Mouse (Mus musculus) spleen, postnatal 10 days (tissue): ENCODE data around the gene Ctsk.
A peak's percentile ranks its signal among the peaks of the same experiment; 100 is the strongest.

Experiments used
- DNase-seq, 2 experiments: peaks; one replicate each; pipeline ENCODE4 v3.0.0; 2021 to 2022; ENCODE audit warnings: low spot score in 2 of 2

Ctsk gene

GRCm38 (mm10) chr3:95499024-95499423, at the start of gene Ctsk:
TSS of gene Ctsk (plus strand) at chr3:95499256.
- DNase-seq: no peak

DNA sequence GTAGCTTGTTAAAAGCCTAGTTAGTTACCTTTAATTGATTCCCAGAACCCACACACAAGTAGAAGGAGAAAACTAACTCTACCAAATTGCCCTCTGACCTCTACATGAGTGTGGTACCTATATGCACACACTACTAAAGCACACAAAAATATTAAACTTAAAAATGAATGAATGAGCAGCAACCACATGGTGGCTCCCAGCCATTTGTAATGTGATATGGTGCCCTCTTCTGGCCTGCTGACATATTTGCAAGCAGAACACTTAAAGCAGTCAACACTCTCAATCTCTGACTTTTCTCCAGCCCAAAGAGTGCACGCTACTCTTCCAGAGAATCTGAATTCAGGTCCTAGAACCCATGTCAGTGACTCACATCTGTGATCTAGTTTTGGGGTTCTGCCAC, 48.6 kb upstream of the Ctsk start:
- DNase-seq: peak; percentile 32 to 66

GRCm38 (mm10) chr3:95450915-95451314, 48.1 kb upstream of the Ctsk start:
- no peak for DNase-seq

GRCm38 (mm10) chr3:95456367-95456766, 42.7 kb upstream of the Ctsk start:
- DNase-seq: no peak

DNA sequence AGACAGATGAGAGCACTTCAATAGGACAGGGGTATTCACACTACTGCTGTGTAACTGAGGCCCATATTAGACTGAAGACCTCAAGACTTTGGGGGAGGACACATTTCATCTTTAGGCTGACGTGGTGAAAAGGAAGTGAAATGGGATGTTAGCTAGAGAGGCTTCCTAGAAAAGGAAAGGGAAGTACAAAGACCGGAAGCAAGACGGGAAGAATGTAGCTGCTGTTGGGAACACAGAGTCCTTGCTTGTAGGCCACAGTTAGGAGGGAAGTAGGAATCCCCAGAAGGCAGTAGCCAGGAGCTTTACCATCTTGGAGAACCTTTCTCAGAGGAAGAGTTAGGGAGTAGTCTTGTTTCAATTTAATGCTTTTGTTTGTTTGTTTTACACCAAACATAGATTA, 41.3 kb upstream of the Ctsk start:
- no peak for DNase-seq

DNA sequence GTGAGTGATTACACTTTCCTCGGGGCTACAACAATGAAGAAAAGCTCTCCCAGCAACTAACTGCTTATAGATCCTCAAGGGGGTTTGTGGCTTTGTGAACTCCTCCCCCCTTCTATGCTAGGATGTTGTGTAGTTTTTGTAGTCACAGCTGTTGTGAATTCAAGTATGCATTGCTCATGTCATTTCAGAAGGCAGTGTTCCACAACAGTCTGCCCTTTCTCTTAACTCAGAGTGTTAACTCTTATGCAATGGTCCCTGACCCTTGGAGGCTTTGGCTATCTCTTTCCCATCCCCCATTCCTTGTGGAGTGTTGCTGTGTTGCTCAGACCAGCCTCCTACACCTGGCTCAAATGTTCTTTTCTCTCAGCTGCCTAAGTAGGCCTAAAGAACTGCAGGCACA, 39.7 kb upstream of the Ctsk start:
- DNase-seq: no peak

DNA sequence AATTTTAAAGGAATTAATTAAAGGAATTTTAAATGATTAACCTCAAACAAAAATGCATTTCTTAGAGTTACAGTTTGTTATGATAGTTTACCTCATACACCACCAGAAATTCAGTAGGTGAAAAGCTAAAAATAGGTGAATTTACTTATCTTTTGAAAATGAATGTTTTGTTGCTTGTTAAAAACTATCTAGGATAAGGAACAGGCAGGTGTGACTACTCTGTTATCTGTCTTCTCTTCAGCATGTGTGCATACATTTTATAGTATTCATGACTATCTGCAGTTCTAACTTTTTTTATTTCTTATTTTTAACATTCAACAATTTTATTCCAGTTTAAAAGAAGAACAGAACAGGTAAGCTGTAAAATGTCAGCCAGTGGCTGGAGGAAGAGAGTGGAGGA, 35.2 kb upstream of the Ctsk start:
- no peak for DNase-seq

GRCm38 (mm10) chr3:95478966-95479365, 20.1 kb upstream of the Ctsk start:
- no peak for DNase-seq

DNA sequence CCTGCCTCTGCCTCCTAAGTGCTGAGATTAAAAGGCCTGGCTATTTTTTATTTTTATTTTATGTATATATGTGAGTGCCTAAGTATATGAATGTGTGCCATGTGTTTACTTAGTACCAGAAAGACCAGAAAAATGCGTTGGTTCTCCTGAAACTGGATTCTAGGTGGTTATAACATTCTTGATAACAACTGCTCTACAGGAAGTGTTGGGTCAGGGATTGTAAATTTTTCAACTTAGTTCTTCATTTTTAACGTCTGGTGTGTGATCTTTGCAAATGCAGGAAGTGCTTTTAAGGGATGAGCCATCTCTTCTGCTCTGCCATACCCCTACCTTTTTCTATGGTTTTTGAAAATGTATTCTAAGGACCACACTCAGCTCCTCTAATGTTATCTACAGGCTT, 12.6 kb upstream of the Ctsk start:
- no peak for DNase-seq

- DNase-seq: no peak
These were observed 10.4 kb upstream of the Ctsk start for GRCm38 (mm10) chr3:95488679-95489078.

DNA sequence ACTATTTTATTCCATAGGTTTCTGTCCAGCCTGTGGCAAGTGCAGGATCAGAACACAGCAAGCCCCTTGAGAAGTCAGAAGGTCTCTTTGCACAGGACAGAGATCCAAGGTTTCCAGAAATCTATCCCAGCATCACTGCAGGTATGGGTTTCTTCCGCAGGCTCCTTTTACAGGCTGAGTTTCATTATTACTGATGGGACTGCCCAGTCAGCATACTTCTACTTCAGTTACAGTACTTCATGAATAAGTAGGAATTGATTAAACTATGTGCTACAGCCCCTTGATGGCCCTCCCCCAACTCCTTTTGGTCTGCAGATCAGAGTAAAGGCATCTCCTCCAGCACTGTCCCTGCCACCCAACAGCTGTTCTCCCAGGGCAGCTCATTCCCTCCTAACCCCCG, 8.8 kb upstream of the Ctsk start:
- no peak for DNase-seq

DNA sequence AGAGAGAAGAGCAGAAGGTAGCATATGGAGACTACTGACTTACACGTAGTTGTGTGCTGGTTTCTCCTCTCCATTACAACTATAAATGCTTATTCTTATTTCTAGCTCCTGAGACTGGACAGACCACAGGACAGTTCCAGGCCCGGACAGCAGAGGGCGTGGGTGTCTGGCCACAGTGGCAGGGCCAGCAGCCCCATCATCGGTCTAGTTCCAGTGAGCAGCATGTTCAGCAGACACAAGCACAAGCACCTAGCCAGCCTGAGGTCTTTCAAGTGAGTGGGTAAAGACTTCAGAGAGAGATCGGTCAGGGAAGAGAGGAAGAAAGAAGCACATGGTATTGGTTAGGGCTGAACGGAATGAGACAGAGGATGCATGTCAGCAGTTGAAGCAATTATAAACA, 4.7 kb upstream of the Ctsk start:
- peak; percentile 76 to 86 for DNase-seq

- DNase-seq: no peak
These were observed 827 bp upstream of the Ctsk start for GRCm38 (mm10) chr3:95498229-95498628.

- no peak for DNase-seq
These were observed 562 bp downstream of the Ctsk start for GRCm38 (mm10) chr3:95499496-95500140.

DNA sequence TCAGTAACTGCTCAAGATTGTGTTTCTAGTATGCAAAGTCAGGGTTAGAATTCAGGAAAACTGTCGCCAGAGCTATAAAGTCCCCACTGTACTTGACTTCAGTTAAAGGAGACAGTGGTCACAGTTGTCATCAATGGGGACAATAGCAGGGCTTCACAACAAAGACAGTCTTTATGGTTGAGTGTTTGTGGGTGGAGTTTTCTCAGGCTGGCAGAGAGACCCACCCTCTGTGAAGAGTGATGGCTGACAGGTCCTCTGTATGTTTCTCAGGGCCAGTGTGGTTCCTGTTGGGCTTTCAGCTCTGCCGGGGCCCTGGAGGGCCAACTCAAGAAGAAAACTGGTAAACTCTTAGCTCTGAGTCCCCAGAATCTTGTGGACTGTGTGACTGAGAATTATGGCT, 3.3 kb downstream of the Ctsk start:
- no peak for DNase-seq

DNA sequence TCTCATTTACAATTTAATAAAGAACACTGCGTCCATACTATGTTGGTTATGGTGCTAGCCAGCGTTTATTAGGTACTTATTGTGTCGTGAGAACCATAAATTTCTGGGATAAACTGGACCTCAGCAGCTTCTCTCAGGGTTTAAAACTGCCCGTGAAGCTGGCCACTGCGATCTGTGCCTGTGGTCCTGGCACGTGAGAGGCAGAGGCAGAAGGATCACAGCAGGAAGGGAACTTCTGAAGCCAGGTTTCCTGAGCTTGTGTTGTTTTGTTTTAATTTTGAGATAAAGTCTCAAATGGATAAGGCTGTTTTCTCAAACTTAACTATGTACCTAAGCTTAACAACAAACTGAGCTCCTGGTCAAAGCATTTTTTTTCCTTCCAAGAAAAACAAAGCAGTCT, 10.3 kb downstream of the Ctsk start:
- no peak for DNase-seq

- peak in 1 of 2 experiments; percentile 40 for DNase-seq
These were observed 12.6 kb downstream of the Ctsk start for GRCm38 (mm10) chr3:95511611-95512180.

GRCm38 (mm10) chr3:95516614-95517041, 17.6 kb downstream of the Ctsk start:
- DNase-seq: peak; percentile 59 to 61

DNA sequence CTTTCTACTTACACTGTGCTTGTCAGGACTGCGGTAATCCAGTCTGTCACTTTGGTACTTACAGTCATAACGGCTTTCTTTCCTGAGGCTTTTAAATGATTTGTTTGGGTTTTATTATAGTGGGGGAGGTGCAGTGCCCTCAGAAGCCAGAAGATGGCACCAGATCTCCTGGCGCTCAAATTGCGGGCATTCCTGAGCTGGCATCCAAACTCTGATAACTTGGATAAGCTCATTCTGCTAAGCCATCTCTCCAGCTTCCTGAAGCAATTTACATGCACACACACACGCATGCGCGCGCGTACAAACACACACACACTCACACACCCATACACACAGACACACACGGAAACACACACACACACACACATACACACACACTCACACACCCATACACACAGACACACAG, 18.4 kb downstream of the Ctsk start:
- peak; percentile 82 to 85 for DNase-seq

DNA sequence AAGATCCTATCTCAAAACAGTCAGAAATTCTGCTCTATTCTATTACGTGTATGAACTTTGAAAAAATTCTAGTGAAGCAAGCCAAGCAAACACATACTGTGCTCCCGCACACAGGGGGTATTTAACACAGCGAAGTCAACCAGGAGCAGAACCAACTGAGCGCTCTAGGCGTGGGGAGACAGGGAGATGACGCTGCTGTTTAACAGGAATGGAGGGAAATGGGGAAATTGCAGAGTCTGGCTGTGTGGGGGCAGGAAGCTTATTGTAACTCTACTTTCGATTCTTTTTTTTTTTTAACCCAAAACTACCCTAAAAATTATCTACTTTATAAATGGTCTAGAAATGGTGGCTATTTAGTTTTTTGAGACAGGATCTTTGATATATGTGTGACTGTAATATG, 19.8 kb downstream of the Ctsk start:
- DNase-seq: peak in 1 of 2 experiments; percentile 50

DNA sequence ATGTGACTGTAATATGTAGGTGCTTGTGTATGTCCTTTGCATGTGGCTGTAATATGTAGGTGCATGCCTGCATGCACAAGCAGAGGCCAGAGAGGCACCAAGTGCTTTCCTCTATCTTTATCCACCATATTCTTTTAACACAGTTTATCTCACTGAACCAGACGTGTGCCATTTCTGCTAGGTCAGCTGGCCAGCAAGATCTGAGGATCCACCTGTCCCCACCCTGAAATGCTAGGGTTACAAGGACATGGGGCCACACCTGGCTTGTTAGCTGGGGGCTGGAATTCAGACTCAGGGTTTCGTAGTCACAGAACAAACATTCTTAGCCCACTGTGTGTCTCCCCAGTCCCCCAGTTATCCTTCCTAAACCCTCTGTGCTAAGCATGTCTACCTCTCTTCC, 20.3 kb downstream of the Ctsk start:
- DNase-seq: peak; percentile 65 to 72

DNA sequence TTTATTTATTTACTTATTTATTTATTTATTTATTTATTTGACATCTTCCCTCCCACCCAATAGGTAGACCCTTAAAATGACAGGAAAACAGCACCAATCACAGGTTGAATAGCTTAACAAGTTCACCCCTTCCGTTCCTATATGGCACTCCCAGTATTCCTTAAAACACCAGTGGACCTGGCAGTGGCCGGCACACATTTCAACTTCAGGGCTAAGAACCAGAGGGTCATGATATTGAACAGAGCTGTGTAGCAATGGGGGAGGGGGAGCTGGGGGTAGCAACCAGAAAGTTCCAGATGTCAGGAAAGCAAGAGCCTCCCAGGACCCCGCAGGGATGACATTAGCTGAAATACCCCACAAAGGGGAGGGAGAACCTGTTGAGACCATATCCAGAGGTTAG, 21.0 kb downstream of the Ctsk start:
- DNase-seq: no peak

DNA sequence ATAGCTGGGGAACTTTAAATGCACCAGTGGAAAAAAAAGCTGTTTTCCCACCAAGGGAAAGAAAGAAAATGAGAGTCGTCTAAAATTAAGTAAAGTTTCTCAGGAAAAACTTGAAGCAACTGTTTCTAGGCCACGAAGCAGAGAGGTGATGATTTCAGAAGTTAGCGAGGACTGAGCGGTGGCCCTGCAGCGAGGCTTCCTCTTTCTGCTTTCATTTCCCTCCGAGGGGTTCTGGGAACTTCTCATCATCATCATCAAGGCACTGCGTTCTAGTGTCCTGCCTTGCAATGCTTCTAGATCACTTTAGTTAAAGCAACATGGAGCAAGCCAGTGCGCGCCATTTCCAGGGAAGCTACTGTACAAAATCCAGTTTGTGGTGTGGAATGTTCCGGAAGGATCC, 22.1 kb downstream of the Ctsk start:
- DNase-seq: peak in 1 of 2 experiments; percentile 56

DNA sequence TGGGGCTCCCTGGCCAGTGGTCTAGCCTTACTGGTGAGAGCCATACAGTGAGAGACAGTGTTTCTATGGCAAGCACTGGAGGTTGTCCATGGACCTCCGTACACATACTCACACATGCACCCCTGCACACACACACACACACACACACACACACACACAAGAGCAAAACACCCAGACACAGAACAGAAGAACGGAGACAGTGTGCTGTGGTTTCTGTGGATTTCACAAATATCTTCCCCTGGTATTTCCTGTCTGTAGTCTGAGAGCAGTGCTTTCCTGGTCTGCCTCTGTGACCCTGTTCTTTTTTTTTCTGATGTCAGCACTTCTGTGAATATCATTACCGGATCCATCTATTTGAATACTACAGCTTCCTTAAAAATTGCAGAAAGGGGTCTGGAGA, 24.6 kb downstream of the Ctsk start:
- DNase-seq: no peak
